Mouse (Mus musculus) midbrain, embryonic 10.5 days (tissue): ENCODE data around the gene Olfr1225. TPM values are rescaled to one million over a fixed set of nuclear protein-coding genes. Genes with fewer than 3 reads are reported as not detected.
"Not testable (repeated sequence)": the region's sequence is repeated elsewhere in the genome, so short reads cannot be mapped to it uniquely, and the experiment has no call there.

Source experiments
- DNase-seq: peaks from one replicate; pipeline ENCODE4 v3.0.0-alpha.2; 2017; ENCODE audit warnings: low spot score
- H3K27ac ChIP-seq: fragments of 300-500 bp; sonication (generic); replicated peaks from 2 replicates; pipeline ENCODE4 v1.5.1; 2016; ENCODE audit warnings: mild to moderate bottlenecking
- H3K27me3 ChIP-seq: fragments of 300-500 bp; sonication (generic); 2 replicates; pipeline ENCODE4 v1.6.1; 2016; ENCODE audit warnings: low read depth, mild to moderate bottlenecking; ENCODE audit not compliant: poor library complexity, severe bottlenecking
- H3K36me3 ChIP-seq: fragments of 300-500 bp; sonication (generic); 2 replicates; pipeline ENCODE4 v1.6.1; 2016; ENCODE audit warnings: mild to moderate bottlenecking, moderate library complexity
- H3K4me1 ChIP-seq: fragments of 300-500 bp; sonication (generic); 2 replicates; pipeline ENCODE4 v1.6.1; 2016
- H3K4me3 ChIP-seq: fragments of 300-500 bp; sonication (generic); 2 replicates; pipeline ENCODE4 v1.5.1; 2016; ENCODE audit warnings: mild to moderate bottlenecking, moderate library complexity
- H3K9me3 ChIP-seq: fragments of 300-500 bp; sonication (generic); replicated peaks from 2 replicates; pipeline ENCODE4 v1.6.1; 2016; ENCODE audit warnings: mild to moderate bottlenecking
- WGBS: fragments of 180-500 bp; shearing (Covaris S2); methylation state at CpG from one replicate; pipeline ENCODE4 v1.1.7; 2016; 5-methylcytosine and 5-hydroxymethylcytosine counted together
- polyA plus RNA-seq: library from polyadenylated mRNA; unstranded; fragments of >200 nt; fragmentation: Nextera tagmentation; extraction: Ambion mirVana; gene quantifications from 2 replicates; pipeline ENCODE4 v1.2.1, GENCODE M21; 2016

Gene Olfr1225
- not detected in 2 replicates for polyA plus RNA-seq

- Histone ChIP-seq H3K27ac (no peak within 1 kb of the TSS), H3K4me3 (no peak within 1 kb of the TSS), H3K9me3 (no peaks in the 10 kb centered on the region), H3K36me3 (no peaks in the 10 kb centered on the region), H3K27me3 (no peaks in the 10 kb centered on the region), H3K4me1 (no peaks in the 10 kb centered on the region)
- DNase-seq: no peak
- WGBS: 92% methylated on average over 1 of the region's 1 CpGs
Measured at GRCm38 (mm10) chr2:89174569-89174968, at the start of gene Olfr1225. Gene Olfr1225 (minus strand): TSS chr2:89174669.

GRCm38 (mm10) chr2:89199948-89200347 lies 25.5 kb upstream of the Olfr1225 start, which contains the start of gene Olfr1226:
Gene Olfr1226 (minus strand): TSS chr2:89200048.
- H3K27ac ChIP-seq: no peak within 1 kb of the TSS
- H3K9me3 ChIP-seq: no peaks in the 10 kb centered on the region
- 66% methylated on average over 2 of the region's 2 CpGs for WGBS
- DNase-seq: no peak
- H3K4me1 ChIP-seq: no peaks in the 10 kb centered on the region
- H3K4me3 ChIP-seq: no peak within 1 kb of the TSS
- no peaks in the 10 kb centered on the region for H3K36me3 ChIP-seq
- H3K27me3 ChIP-seq: no peaks in the 10 kb centered on the region

- no peak overlapping the region for H3K4me3 ChIP-seq
- H3K9me3 ChIP-seq: no peaks in the 10 kb centered on the region
- H3K27ac ChIP-seq: no peak overlapping the region
- no peaks in the 10 kb centered on the region for H3K36me3 ChIP-seq
- 85% methylated on average over 3 of the region's 3 CpGs for WGBS
- H3K27me3 ChIP-seq: no peaks in the 10 kb centered on the region
- DNase-seq: no peak
- no peaks in the 10 kb centered on the region for H3K4me1 ChIP-seq
Measured at GRCm38 (mm10) chr2:89196325-89196982, 22.0 kb upstream of the Olfr1225 start.

- not testable (repeated sequence) for H3K4me1 ChIP-seq, H3K4me3 ChIP-seq, H3K9me3 ChIP-seq, DNase-seq, H3K27ac ChIP-seq, H3K36me3 ChIP-seq, H3K27me3 ChIP-seq
- 92% methylated on average over 4 of the region's 4 CpGs for WGBS
Measured at GRCm38 (mm10) chr2:89164711-89165110, 9.8 kb downstream of the Olfr1225 start.

- not testable (repeated sequence) for H3K36me3 ChIP-seq, H3K4me1 ChIP-seq, H3K27me3 ChIP-seq, H3K9me3 ChIP-seq, H3K4me3 ChIP-seq, DNase-seq, H3K27ac ChIP-seq
- WGBS: 92% methylated on average over 8 of the region's 8 CpGs
Measured at GRCm38 (mm10) chr2:89163991-89164390, 10.5 kb downstream of the Olfr1225 start, which contains the start of gene Olfr1224-ps1. Gene Olfr1224-ps1 (minus strand): TSS chr2:89164091.

- H3K4me1 ChIP-seq: no peaks in the 10 kb centered on the region
- DNase-seq: no peak
- H3K4me3 ChIP-seq: no peak within 1 kb of the TSS
- no peaks in the 10 kb centered on the region for H3K27me3 ChIP-seq
- no peaks in the 10 kb centered on the region for H3K36me3 ChIP-seq
- H3K27ac ChIP-seq: no peak within 1 kb of the TSS
- H3K9me3 ChIP-seq: no peaks in the 10 kb centered on the region
- WGBS: 83% methylated on average over 1 of the region's 1 CpGs
Measured at GRCm38 (mm10) chr2:89151460-89151859, 23.0 kb downstream of the Olfr1225 start, which contains the start of gene Olfr1223. Gene Olfr1223 (minus strand): TSS chr2:89151560.

GRCm38 (mm10) chr2:89132954-89133353 lies 41.5 kb downstream of the Olfr1225 start, which contains the start of gene Olfr1222:
Gene Olfr1222 (minus strand): TSS chr2:89133054.
- Histone ChIP-seq H3K27ac (no peak within 1 kb of the TSS), H3K4me1 (no peaks in the 10 kb centered on the region), H3K4me3 (no peak within 1 kb of the TSS), H3K36me3 (no peaks in the 10 kb centered on the region), H3K27me3 (no peaks in the 10 kb centered on the region), H3K9me3 (no peaks in the 10 kb centered on the region)
- no peak for DNase-seq
- 77% methylated on average over 3 of the region's 3 CpGs for WGBS

Other genes with a start within 250 kb of the Olfr1225 start
- not detected in 2 replicates for gene Olfr1211, start 236.6 kb downstream of the Olfr1225 start, polyA plus RNA-seq
- not detected in 2 replicates for gene Olfr1212, start 220.7 kb downstream of the Olfr1225 start, polyA plus RNA-seq
- not detected in 2 replicates for gene Gm13762, start 194.4 kb downstream of the Olfr1225 start, polyA plus RNA-seq
- not detected in 2 replicates for gene Olfr1214, start 182.0 kb downstream of the Olfr1225 start, polyA plus RNA-seq
- not detected in 2 replicates for gene Olfr1215, start 167.7 kb downstream of the Olfr1225 start, polyA plus RNA-seq
- not detected in 2 replicates for gene Olfr1216, start 156.3 kb downstream of the Olfr1225 start, polyA plus RNA-seq
- not detected in 2 replicates for gene Olfr1217, start 142.6 kb downstream of the Olfr1225 start, polyA plus RNA-seq
- not detected in 2 replicates for gene Olfr1218, start 113.5 kb downstream of the Olfr1225 start, polyA plus RNA-seq
- not detected in 2 replicates for gene Olfr1219, start 91.2 kb downstream of the Olfr1225 start, polyA plus RNA-seq
- gene Olfr1220, start 67.8 kb downstream of the Olfr1225 start, polyA plus RNA-seq: not detected in 2 replicates
- not detected in 2 replicates for gene Olfr1221, start 57.4 kb downstream of the Olfr1225 start, polyA plus RNA-seq
- gene Olfr1222, start 41.6 kb downstream of the Olfr1225 start, polyA plus RNA-seq: not detected in 2 replicates
- not detected in 2 replicates for gene Olfr1223, start 23.1 kb downstream of the Olfr1225 start, polyA plus RNA-seq
- gene Olfr1224-ps1, start 10.6 kb downstream of the Olfr1225 start, polyA plus RNA-seq: not detected in 2 replicates
- not detected in 2 replicates for gene Olfr1226, start 25.4 kb upstream of the Olfr1225 start, polyA plus RNA-seq
- not detected in 2 replicates for gene Olfr1228, start 79.4 kb upstream of the Olfr1225 start, polyA plus RNA-seq
- gene Olfr1229, start 113.3 kb upstream of the Olfr1225 start, polyA plus RNA-seq: not detected in 2 replicates
- not detected in 2 replicates for gene Olfr1230, start 122.6 kb upstream of the Olfr1225 start, polyA plus RNA-seq
- gene Olfr1231, start 132.4 kb upstream of the Olfr1225 start, polyA plus RNA-seq: not detected in 2 replicates
- gene Olfr1232, start 155.0 kb upstream of the Olfr1225 start, polyA plus RNA-seq: not detected in 2 replicates
- gene Olfr1233, start 167.7 kb upstream of the Olfr1225 start, polyA plus RNA-seq: not detected in 2 replicates
- not detected in 2 replicates for gene Olfr1234, start 190.2 kb upstream of the Olfr1225 start, polyA plus RNA-seq
- not detected in 2 replicates for gene Olfr1238, start 235.0 kb upstream of the Olfr1225 start, polyA plus RNA-seq
- gene Olfr1239, start 245.7 kb upstream of the Olfr1225 start, polyA plus RNA-seq: not detected in 2 replicates